Mouse (Mus musculus): ENCODE data around the gene Hrct1. TPM values are rescaled to one million over a fixed set of nuclear protein-coding genes. Genes with fewer than 3 reads are reported as not detected.
A peak's percentile ranks its signal among the peaks of the same experiment; 100 is the strongest.

The Hrct1 gene
- total and polyA plus RNA-seq, 3 experiments = not detected

- dilution Hi-C loops (cut with MboI; ENCODE audit: extremely low pct_ligation_motif_present, extremely low pct_unique_long_range_greater_than_20kb, low sequenced_read_pairs) (no loop called here), in situ Hi-C loops (cut with MboI; ENCODE audit: low pct_ligation_motif_present, low pct_unique_long_range_greater_than_20kb, low sequenced_read_pairs) (no loop called here)
- Histone ChIP-seq H3K4me1 (ENCODE audit: control insufficient read depth in 1 of 2, insufficient read depth in 2 of 2) (peaks cover 6 to 13% of the 10 kb centered on the region in 2 experiments), H3K27me3 (replicated peaks) (peaks cover 36% of the 10 kb centered on the region), H3K4me2 (ENCODE audit: insufficient read depth, low read depth, poor library complexity, severe bottlenecking) (no peak overlapping the region), H3K79me2 (replicated peaks; ENCODE audit: control insufficient read depth, extremely low read depth, insufficient read depth, poor library complexity, severe bottlenecking) (no peaks in the 10 kb centered on the region), H3K27ac (ENCODE audit: insufficient read depth, low read depth) (no peak overlapping the region), H3K9me3 (replicated peaks; ENCODE audit: low read length) (no peaks in the 10 kb centered on the region), H3K9ac (ENCODE audit: insufficient read depth, low read depth) (no peak overlapping the region), H3K4me3 (replicated peaks in 1 of 3; ENCODE audit: low read depth in 2 of 3, low read length in 2 of 3, poor library complexity in 1 of 3) (no peak overlapping the region), H3K36me3 (replicated peaks in 1 of 2; ENCODE audit: control insufficient read depth in 1 of 2, insufficient read depth in 1 of 2, low read length in 1 of 2) (no peaks in the 10 kb centered on the region)
- TF ChIP-seq KAT2A (IDR thresholded peaks at IDR 0.05; ENCODE audit: insufficient replicate concordance, low read length) = no peak
- no peak for TF ChIP-seq MAZ (IDR thresholded peaks at IDR 0.05; ENCODE audit: low read depth, low read length)
- no peak for TF ChIP-seq MXI1 (IDR thresholded peaks at IDR 0.05; ENCODE audit: low read depth, low read length)
- TF ChIP-seq POLR2AphosphoS2 (IDR thresholded peaks at IDR 0.05; ENCODE audit: low read depth, low read length) = no peak
- TF ChIP-seq USF2 (conservative IDR thresholded peaks at IDR 0.05; ENCODE audit: low read depth, low read length) = no peak
- peak; percentile 4 for DNase-seq (ENCODE audit: extremely low read depth)
Observed at GRCm38 (mm10) chr4:43757213-43757612, 30.2 kb downstream of the Hrct1 start.

GRCm38 (mm10) chr4:43759571-43760418 lies 32.8 kb downstream of the Hrct1 start:
- peaks cover 6% of the 10 kb centered on the region for H3K9me3 ChIP-seq (replicated peaks; ENCODE audit: low read length)
- H3K79me2 ChIP-seq (replicated peaks; ENCODE audit: control insufficient read depth, extremely low read depth, insufficient read depth, poor library complexity, severe bottlenecking) = no peaks in the 10 kb centered on the region
- TF ChIP-seq JUND (conservative IDR thresholded peaks at IDR 0.05; ENCODE audit: low read depth, low read length) = peak; percentile 56; the same call in 1 of the 2 replicates
- TF ChIP-seq MXI1 (IDR thresholded peaks at IDR 0.05; ENCODE audit: low read depth, low read length) = no peak
- no peak for TF ChIP-seq HCFC1 (IDR thresholded peaks at IDR 0.05; ENCODE audit: low read depth, low read length)
- TF ChIP-seq USF1 (IDR thresholded peaks at IDR 0.05; ENCODE audit: low read depth, low read length) = no peak
- TF ChIP-seq IRF4 (IDR thresholded peaks at IDR 0.05; ENCODE audit: low read depth, low read length) = peak; percentile 88
- TF ChIP-seq TBP (conservative IDR thresholded peaks at IDR 0.05; ENCODE audit: low read depth, low read length) = peak; percentile 78
- no peak for TF ChIP-seq E2F4 (IDR thresholded peaks at IDR 0.05; ENCODE audit: insufficient replicate concordance, low read depth, low read length)
- no peak for TF ChIP-seq PAX5 (IDR thresholded peaks at IDR 0.05; ENCODE audit: low read length)
- TF ChIP-seq ZNF384 (IDR thresholded peaks at IDR 0.05; ENCODE audit: low read depth, low read length) = no peak
- TF ChIP-seq POLR2A (IDR thresholded peaks at IDR 0.05; ENCODE audit: low read depth, low read length) = no peak
- no peak for TF ChIP-seq ZKSCAN1 (IDR thresholded peaks at IDR 0.05; ENCODE audit: borderline replicate concordance, low read depth, low read length)
- TF ChIP-seq NRF1 (IDR thresholded peaks at IDR 0.05; ENCODE audit: low read depth, low read length) = no peak
- no peak for TF ChIP-seq SMC3 (IDR thresholded peaks at IDR 0.05; ENCODE audit: low read depth, low read length)
- TF ChIP-seq BHLHE40 (IDR thresholded peaks at IDR 0.05; ENCODE audit: low read depth, low read length) = peak; percentile 69
- H3K27ac ChIP-seq (ENCODE audit: insufficient read depth, low read depth) = no peak overlapping the region
- H3K9ac ChIP-seq (ENCODE audit: insufficient read depth, low read depth) = no peak overlapping the region
- dilution Hi-C loops (cut with MboI; ENCODE audit: extremely low pct_ligation_motif_present, extremely low pct_unique_long_range_greater_than_20kb, low sequenced_read_pairs) (no loop called here), in situ Hi-C loops (cut with MboI; ENCODE audit: low pct_ligation_motif_present, low pct_unique_long_range_greater_than_20kb, low sequenced_read_pairs) (no loop called here)
- peaks cover 51% of the 10 kb centered on the region for H3K27me3 ChIP-seq (replicated peaks)
- H3K4me1 ChIP-seq (ENCODE audit: control insufficient read depth in 1 of 2, insufficient read depth in 2 of 2) = peaks cover 6 to 13% of the 10 kb centered on the region in 2 experiments
- H3K36me3 ChIP-seq (replicated peaks in 1 of 2; ENCODE audit: control insufficient read depth in 1 of 2, insufficient read depth in 1 of 2, low read length in 1 of 2) = no peaks in the 10 kb centered on the region
- no peak overlapping the region for H3K4me3 ChIP-seq (replicated peaks in 1 of 3; ENCODE audit: low read depth in 2 of 3, low read length in 2 of 3, poor library complexity in 1 of 3)
- H3K4me2 ChIP-seq (ENCODE audit: insufficient read depth, low read depth, poor library complexity, severe bottlenecking) = 0 out of 2 replicates have a peak overlapping the region, but pooled peaks have one; percentile 18
- peak; percentile 52 for DNase-seq (ENCODE audit: extremely low read depth)

Measured in CH12.LX (cell line).